Mouse (Mus musculus) embryonic facial prominence, embryonic 14.5 days (tissue): ENCODE data around the gene Tipin. TPM values are rescaled to one million over a fixed set of nuclear protein-coding genes. Genes with fewer than 3 reads are reported as not detected.

Experiments used
- ATAC-seq: fragments of 200-750 bp; cut with Nextera tagmentation; 2 replicates; pipeline ENCODE4 v1.8.0; 2017; ENCODE audit warnings: low read depth, moderate number of reproducible peaks, moderate TSS enrichment
- DNase-seq: peaks from one replicate; pipeline ENCODE4 v3.0.0-alpha.2; 2015; ENCODE audit warnings: low spot score
- H3K27ac ChIP-seq: fragments of 300-500 bp; sonication (generic); replicated peaks from 2 replicates; pipeline ENCODE4 v1.5.1; 2014; ENCODE audit warnings: low read depth, mild to moderate bottlenecking, low read length, moderate library complexity
- H3K27me3 ChIP-seq: fragments of 300-500 bp; sonication (generic); replicated peaks from 2 replicates; pipeline ENCODE4 v1.6.1; 2014; ENCODE audit warnings: low read length; ENCODE audit not compliant: control insufficient read depth, insufficient read depth
- H3K36me3 ChIP-seq: fragments of 300-500 bp; sonication (generic); 2 replicates; pipeline ENCODE4 v1.6.1; 2014; ENCODE audit warnings: low read length, mixed read lengths; ENCODE audit not compliant: control insufficient read depth, insufficient read depth
- H3K4me1 ChIP-seq: fragments of 300-500 bp; sonication (generic); 2 replicates; pipeline ENCODE4 v1.6.1; 2014; ENCODE audit warnings: antibody characterized with exemption, low read length; ENCODE audit not compliant: control insufficient read depth, insufficient read depth
- H3K4me2 ChIP-seq: fragments of 300-500 bp; sonication (generic); 2 replicates; pipeline ENCODE4 v1.6.1; 2014; ENCODE audit warnings: low read depth, mild to moderate bottlenecking, low read length, moderate library complexity, mixed read lengths
- H3K4me3 ChIP-seq: fragments of 300-500 bp; sonication (generic); 2 replicates; pipeline ENCODE4 v1.5.1; 2014; ENCODE audit warnings: low read depth, mild to moderate bottlenecking, low read length
- H3K9ac ChIP-seq: fragments of 300-500 bp; sonication (generic); 2 replicates; pipeline ENCODE4 v1.6.1; 2014; ENCODE audit warnings: low read depth, mild to moderate bottlenecking, low read length, moderate library complexity, mixed read lengths
- H3K9me3 ChIP-seq: fragments of 300-500 bp; sonication (generic); 2 replicates; pipeline ENCODE4 v1.6.1; 2016; ENCODE audit warnings: low read length; ENCODE audit not compliant: control insufficient read depth
- WGBS: fragments of 180-500 bp; shearing (Covaris S2); extraction: QIAGEN DNeasy Blood & Tissue Kit; methylation state at CpG from one replicate; pipeline ENCODE4 v1.1.7; 2014; 5-methylcytosine and 5-hydroxymethylcytosine counted together
- polyA plus RNA-seq: library from polyadenylated mRNA; unstranded; fragments of >200 nt; fragmentation: Nextera tagmentation; extraction: Ambion mirVana; gene quantifications from 2 replicates; pipeline ENCODE4 v1.2.1, GENCODE M21; 2014

Gene Tipin
- polyA plus RNA-seq, 1 experiment from 2014 or later = 168 TPM

- no peaks in the 10 kb centered on the region for H3K4me1 ChIP-seq
- H3K9me3 ChIP-seq = no peaks in the 10 kb centered on the region
- no peak overlapping the region for H3K4me2 ChIP-seq
- DNase-seq (no peak), ATAC-seq (no peak)
- H3K9ac ChIP-seq = no peak overlapping the region
- 27% methylated on average over 1 of the region's 1 CpGs for WGBS
- no peaks in the 10 kb centered on the region for H3K27me3 ChIP-seq
- H3K36me3 ChIP-seq = peaks cover 59% of the 10 kb centered on the region
- H3K4me3 ChIP-seq = no peak overlapping the region
- H3K27ac ChIP-seq = no peak overlapping the region
Measured at GRCm38 (mm10) chr9:64312128-64312527, 30.7 kb downstream of the Tipin start.

GRCm38 (mm10) chr9:64314696-64315095 is 33.3 kb downstream of the Tipin start:
- WGBS = 95% methylated on average over 6 of the region's 6 CpGs
- no peak overlapping the region for H3K4me3 ChIP-seq
- H3K36me3 ChIP-seq = peaks cover 66% of the 10 kb centered on the region
- no peaks in the 10 kb centered on the region for H3K9me3 ChIP-seq
- H3K9ac ChIP-seq = no peak overlapping the region
- no peaks in the 10 kb centered on the region for H3K27me3 ChIP-seq
- no peak for ATAC-seq
- no peak overlapping the region for H3K27ac ChIP-seq
- no peak overlapping the region for H3K4me2 ChIP-seq
- no peak for DNase-seq
- H3K4me1 ChIP-seq = no peaks in the 10 kb centered on the region

- Histone ChIP-seq H3K4me3 (no peak overlapping the region), H3K9ac (no peak overlapping the region), H3K27ac (no peak overlapping the region), H3K4me1 (no peaks in the 10 kb centered on the region), H3K27me3 (no peaks in the 10 kb centered on the region), H3K36me3 (peaks cover 71% of the 10 kb centered on the region), H3K4me2 (no peak overlapping the region), H3K9me3 (no peaks in the 10 kb centered on the region)
- no peak for ATAC-seq
- DNase-seq = no peak
- 98% methylated on average over 5 of the region's 5 CpGs for WGBS
Measured at GRCm38 (mm10) chr9:64316986-64317385, 35.6 kb downstream of the Tipin start.

GRCm38 (mm10) chr9:64323976-64324375 is 42.6 kb downstream of the Tipin start:
- no peaks in the 10 kb centered on the region for H3K27me3 ChIP-seq
- ATAC-seq = no peak
- no peak for DNase-seq
- H3K9ac ChIP-seq = no peak overlapping the region
- H3K27ac ChIP-seq = no peak overlapping the region
- peaks cover 67% of the 10 kb centered on the region for H3K36me3 ChIP-seq
- no peak overlapping the region for H3K4me3 ChIP-seq
- H3K4me2 ChIP-seq = no peak overlapping the region
- H3K9me3 ChIP-seq = no peaks in the 10 kb centered on the region
- no peaks in the 10 kb centered on the region for H3K4me1 ChIP-seq
- WGBS = 94% methylated on average over 7 of the region's 7 CpGs

- Histone ChIP-seq H3K4me2 (no peak overlapping the region), H3K36me3 (peaks cover 28% of the 10 kb centered on the region), H3K27ac (no peak overlapping the region), H3K4me1 (no peaks in the 10 kb centered on the region; the same call in 1 of the 2 replicates), H3K27me3 (no peaks in the 10 kb centered on the region), H3K4me3 (no peak overlapping the region), H3K9me3 (no peaks in the 10 kb centered on the region), H3K9ac (no peak overlapping the region)
- ATAC-seq (no peak), DNase-seq (no peak)
- WGBS = 86% methylated on average over 6 of the region's 6 CpGs
Measured at GRCm38 (mm10) chr9:64335825-64336224, 54.4 kb downstream of the Tipin start.

- Histone ChIP-seq H3K27me3 (no peaks in the 10 kb centered on the region), H3K9ac (no peak overlapping the region), H3K27ac (no peak overlapping the region; the same call in 1 of the 2 replicates), H3K9me3 (no peaks in the 10 kb centered on the region), H3K4me2 (peak overlapping the region; percentile 55), H3K4me1 (peaks cover 4% of the 10 kb centered on the region; the same call in 1 of the 2 replicates), H3K4me3 (0 out of 2 replicates have a peak overlapping the region, but pooled peaks have one; percentile 62), H3K36me3 (peaks cover 28% of the 10 kb centered on the region)
- ATAC-seq = no peak
- DNase-seq = no peak
- WGBS = 22% methylated on average over 8 of the region's 8 CpGs
Measured at GRCm38 (mm10) chr9:64339361-64339760, 58.0 kb downstream of the Tipin start.

GRCm38 (mm10) chr9:64340351-64341253 is 59.2 kb downstream of the Tipin start:
- ATAC-seq = peak; percentile 90
- H3K9me3 ChIP-seq = no peaks in the 10 kb centered on the region

GRCm38 (mm10) chr9:64341254-64341566 is 59.8 kb downstream of the Tipin start, which contains the start of gene Dis3l:
Gene Dis3l (minus strand): TSS chr9:64341288.
- ATAC-seq = no peak
- no peaks in the 10 kb centered on the region for H3K27me3 ChIP-seq
- peak within 1 kb of the TSS; percentile 62 for H3K4me3 ChIP-seq
- peaks cover 17% of the 10 kb centered on the region for H3K36me3 ChIP-seq
- peaks cover 4% of the 10 kb centered on the region; the same call in 1 of the 2 replicates for H3K4me1 ChIP-seq
- peak within 1 kb of the TSS; percentile 99 for H3K27ac ChIP-seq
- no peak for DNase-seq
- 12% methylated on average over 16 of the region's 16 CpGs for WGBS
- peak within 1 kb of the TSS; percentile 98 for H3K9ac ChIP-seq
- H3K9me3 ChIP-seq = no peaks in the 10 kb centered on the region
- peak within 1 kb of the TSS; percentile 55 for H3K4me2 ChIP-seq

More at GRCm38 (mm10) chr9:64340351-64341253, 59.2 kb downstream of the Tipin start:
- Histone ChIP-seq H3K4me3 (peak overlapping the region; percentile 62), H3K27me3 (no peaks in the 10 kb centered on the region), H3K4me1 (peaks cover 4% of the 10 kb centered on the region; the same call in 1 of the 2 replicates), H3K36me3 (peaks cover 22% of the 10 kb centered on the region), H3K9ac (peak overlapping the region; percentile 98), H3K4me2 (peak overlapping the region; percentile 55), H3K27ac (peak overlapping the region; percentile 99)
- WGBS = 1% methylated on average over 67 of the region's 85 CpGs
- DNase-seq = peak; percentile 84
